Mouse (Mus musculus): ENCODE results near the gene Lima1.

- TF ChIP-seq CTCF (IDR thresholded peaks at IDR 0.05; ENCODE audit: borderline replicate concordance, insufficient read depth, low read depth, low read length) (no peak), POLR2A (IDR thresholded peaks at IDR 0.05; ENCODE audit: borderline replicate concordance, insufficient read depth, low read length) (no peak)
Measured at GRCm38 (mm10) chr15:99791003-99791402, 84.3 kb downstream of the Lima1 start.
